Mouse (Mus musculus) ovary, postnatal 14 days (tissue): ENCODE measurements around the gene Adamts20.

Experiments
- DNase-seq: peaks from one replicate; pipeline ENCODE4 v3.0.0; 2022; ENCODE audit warnings: low spot score

The Adamts20 gene

DNA sequence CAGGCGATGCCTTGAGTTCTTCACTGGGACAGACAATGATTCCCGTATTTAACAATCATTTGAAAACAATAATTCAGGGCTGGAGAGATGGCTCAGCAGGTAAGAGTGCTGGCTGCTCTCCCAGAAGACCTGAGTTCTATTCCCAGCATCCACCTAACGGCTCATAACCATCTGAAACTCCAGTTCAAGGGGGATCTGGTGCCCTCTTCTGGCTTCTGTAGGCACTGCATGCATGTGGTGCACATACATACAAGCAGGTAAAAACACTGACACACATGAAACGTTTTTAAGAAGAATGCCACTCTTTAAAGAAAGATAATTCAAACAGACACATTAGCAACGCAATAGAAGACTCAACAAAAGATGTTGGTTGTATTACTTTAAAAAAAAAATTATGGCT is 120.9 kb downstream of the Adamts20 start:
- DNase-seq, result no peak

DNA sequence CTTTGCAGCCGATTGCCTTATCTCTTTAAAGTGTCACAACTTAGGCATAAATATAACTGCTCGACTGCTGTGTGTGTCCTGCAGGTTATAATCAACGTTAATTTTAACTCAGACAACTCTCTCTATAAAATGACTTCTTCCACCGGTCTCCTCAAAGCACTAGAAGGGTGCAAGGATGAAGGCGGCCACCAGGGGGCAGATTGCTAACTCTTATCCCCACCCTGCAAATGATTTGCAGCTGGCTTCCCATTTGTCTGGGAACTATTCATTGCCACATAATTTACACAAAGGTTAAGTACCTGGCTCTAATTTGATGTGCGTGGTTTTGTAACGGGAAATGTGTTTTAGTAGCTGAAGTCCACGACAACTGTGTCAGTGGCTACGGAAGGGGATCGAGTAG is 122.9 kb downstream of the Adamts20 start:
- DNase-seq, result peak; percentile 57

GRCm38 (mm10) chr15:94339011-94339410 is 126.2 kb downstream of the Adamts20 start:
- no peak for DNase-seq

DNA sequence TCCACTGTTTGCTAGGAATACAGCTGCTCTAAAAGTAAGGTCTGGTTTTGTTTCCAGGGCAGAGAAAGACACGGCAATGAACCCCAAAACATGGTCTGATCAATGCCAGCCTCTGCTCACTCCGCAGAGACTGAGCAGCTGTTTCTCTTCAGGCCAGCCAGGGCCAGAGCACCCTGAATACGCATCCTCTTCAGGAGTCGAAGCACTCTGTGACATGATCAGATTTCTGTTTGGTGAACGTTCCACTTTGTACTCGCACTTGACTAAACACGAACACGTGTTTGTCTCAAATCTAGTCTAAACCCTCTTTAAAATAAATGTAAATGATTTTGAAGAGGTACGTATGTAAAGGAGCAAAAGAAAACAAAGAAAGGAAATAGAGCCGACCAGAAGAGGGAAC is 130.6 kb downstream of the Adamts20 start:
- DNase-seq, result no peak

GRCm38 (mm10) chr15:94326626-94327025 is 138.6 kb downstream of the Adamts20 start:
- DNase-seq, result no peak

GRCm38 (mm10) chr15:94325509-94326181 is 139.6 kb downstream of the Adamts20 start:
- peak; percentile 28 for DNase-seq

GRCm38 (mm10) chr15:94316171-94316570 is 149.0 kb downstream of the Adamts20 start:
- DNase-seq, result no peak

DNA sequence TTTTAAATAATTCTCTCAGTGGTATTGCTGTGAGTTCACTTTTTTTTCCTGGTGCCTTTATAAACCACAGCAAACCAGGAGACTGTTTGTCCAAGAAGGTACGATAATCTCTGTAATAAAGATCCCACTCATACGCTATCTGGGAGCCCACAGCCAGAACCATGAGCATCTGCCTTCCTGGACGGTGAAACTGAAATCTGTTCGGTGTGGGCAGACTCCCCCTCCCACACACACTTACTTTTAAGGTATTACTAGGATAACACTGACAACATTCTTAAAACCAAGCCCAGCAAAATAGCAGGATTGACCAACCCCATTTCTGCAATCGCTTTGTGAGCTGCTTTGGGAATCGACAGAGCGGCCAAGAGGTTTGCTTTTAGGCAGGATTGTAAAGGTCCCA is 155.5 kb downstream of the Adamts20 start:
- DNase-seq, result no peak

- no peak for DNase-seq
These were observed 157.3 kb downstream of the Adamts20 start for GRCm38 (mm10) chr15:94307888-94308287.

DNA sequence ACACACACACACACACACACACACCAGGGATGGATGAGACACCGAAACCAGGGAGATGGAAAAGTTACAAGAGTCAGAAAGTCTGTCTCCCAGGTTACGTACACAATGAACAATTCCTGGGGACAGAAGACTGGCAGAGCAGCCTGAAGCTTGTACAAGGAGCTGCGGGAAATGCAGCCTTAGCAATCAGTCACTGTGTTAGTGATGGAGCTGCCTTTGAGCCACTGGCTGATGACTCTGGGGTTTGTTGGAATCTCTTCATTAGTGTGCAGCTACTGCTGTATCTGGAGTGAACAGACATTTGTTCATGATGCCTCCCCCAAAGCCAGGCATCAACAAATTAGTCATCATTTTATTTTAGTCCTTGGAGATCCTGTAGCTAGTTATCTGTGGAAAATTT is 162.1 kb downstream of the Adamts20 start:
- DNase-seq, result no peak

DNA sequence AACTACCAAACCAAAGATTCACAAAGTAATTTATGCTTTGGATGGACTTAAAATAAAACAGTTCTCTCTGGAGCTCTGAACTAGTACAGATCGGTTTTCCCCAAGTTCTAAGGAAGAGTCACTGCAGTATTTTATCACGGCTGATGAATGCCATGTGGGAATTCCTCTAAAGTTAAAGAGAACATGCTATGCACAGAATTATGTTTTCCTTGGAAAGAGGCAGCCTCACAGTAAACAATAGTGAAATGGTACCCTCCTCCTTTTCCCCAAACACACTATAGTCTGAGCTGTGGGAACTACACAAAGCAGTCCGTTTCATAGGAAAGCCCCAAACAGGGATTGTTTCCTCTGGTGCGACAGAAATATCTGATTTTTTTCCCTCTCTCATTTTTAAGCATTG is 171.1 kb downstream of the Adamts20 start:
- DNase-seq, result no peak

- DNase-seq, result no peak
These were observed 177.2 kb downstream of the Adamts20 start for GRCm38 (mm10) chr15:94288015-94288414.

DNA sequence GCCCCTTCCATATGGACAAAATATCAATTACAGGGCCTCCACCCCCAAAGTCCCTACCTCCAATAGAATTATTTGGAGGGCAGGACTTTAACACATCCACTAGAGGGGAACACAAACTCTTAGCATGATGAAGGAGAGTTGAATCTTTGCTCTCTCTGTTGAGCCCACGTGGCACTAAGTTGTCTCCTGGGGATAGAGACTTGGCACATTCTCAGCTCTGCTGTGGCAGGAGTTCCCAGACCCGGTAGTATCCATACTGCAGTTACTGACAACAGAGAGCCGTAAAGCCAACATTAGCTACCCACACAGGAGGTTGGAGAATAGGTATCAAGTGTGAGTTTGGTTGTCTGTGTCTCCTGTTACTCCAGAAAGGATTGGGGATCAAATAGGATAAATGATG is 177.7 kb downstream of the Adamts20 start:
- DNase-seq, result no peak

DNA sequence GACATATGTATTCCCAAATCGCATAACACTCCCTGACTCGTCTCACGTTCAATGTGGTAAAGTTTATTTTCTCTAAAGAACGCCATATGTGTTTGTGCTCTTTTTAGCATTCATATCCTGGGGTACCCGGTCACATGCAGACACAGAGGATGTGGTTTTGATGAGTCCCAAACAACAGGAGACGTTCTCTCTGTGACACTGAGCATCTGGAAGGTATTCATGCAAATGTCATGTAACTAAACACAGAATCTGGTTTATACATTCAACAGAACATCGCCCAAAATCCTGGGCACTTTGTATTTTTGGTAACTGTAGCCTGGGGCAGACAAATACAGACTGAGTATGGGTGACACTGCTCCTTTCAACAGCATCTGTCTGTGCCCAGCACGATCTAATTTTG is 188.8 kb downstream of the Adamts20 start:
- DNase-seq, result no peak

DNA sequence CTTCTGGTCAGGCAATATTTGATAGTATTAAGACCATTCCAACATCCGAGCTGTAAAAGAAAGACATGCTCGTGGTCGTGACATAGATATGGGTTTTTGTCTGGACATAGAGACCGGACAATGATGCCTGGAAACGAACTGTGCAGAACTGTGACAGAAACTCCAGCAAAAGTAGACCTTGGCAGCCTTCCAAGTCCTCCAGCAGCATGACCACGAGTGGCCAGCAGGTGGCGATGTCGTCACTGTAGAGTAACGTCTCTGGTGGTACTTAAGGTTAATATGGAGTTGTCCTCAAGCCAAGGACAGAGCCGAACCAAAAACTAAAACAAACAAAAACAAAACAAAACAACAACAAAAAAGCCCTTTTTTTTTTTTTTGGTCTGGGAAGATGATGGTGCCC is 199.6 kb downstream of the Adamts20 start:
- DNase-seq, result peak; percentile 90

GRCm38 (mm10) chr15:94264497-94264879 is 200.7 kb downstream of the Adamts20 start:
- DNase-seq, result no peak

DNA sequence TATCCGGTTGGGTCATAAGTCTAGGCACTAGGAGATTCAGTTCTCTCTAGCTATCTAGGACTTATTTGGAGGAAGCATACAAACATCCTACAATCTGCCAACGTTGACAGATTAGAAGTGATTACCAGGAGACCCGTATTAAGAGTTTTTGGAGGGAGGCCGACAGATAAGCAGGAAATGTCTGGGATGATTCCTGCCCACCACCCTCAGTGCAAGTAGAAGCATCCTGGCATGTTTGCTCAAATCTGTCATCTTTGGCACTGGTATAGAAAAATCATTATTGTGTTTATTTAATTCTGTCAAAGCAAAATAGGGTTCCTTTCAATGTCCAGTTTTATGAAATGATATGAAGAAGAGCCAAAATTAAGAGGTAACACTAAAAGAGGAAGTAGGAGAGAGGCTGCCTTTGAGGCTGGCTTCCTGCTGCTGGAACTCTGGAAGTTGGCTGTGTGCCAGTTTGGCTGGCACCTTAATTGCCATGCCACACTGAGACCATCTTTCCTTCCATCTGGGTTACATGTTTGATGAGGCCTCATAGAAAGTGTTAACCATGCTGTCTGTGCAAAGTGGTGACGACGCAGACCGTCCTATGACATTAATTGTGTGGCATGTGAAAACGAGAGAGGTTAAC is 201.2 kb downstream of the Adamts20 start:
- no peak for DNase-seq

GRCm38 (mm10) chr15:94263241-94263640 is 202.0 kb downstream of the Adamts20 start:
- DNase-seq, result no peak

- DNase-seq, result no peak
These were observed 205.7 kb downstream of the Adamts20 start for GRCm38 (mm10) chr15:94259497-94259896.

DNA sequence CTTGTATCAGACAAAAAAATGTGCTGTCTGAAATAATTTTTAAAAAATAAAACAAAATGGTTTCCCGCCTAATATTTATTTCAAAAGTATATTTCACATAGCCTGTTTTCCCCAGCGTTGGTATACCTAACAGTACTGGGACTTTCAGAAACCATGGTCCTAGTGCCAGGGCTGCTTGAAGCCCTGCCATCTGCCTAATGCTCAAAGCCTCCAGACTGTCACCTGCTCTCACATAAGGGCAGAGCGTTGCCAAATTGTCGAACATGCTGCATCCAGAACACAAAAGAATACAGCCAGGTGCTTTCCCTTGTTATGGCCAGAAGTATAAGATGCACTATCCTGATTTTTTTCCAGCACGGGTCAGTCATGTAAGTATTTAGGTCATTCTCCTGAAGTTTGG is 209.7 kb downstream of the Adamts20 start:
- no peak for DNase-seq

- no peak for DNase-seq
These were observed 210.2 kb downstream of the Adamts20 start for GRCm38 (mm10) chr15:94254861-94255516.

GRCm38 (mm10) chr15:94254091-94254860 is 210.9 kb downstream of the Adamts20 start:
- DNase-seq, result no peak
